Mouse (Mus musculus) heart, adult 11 months (tissue): ENCODE measurements at regions not wholly inside any gene's neighbourhood (a gene's known extent, or its start where the extent isn't known, plus 50 kb on each side); places are given as distances from the start of the nearest gene placed in this dataset.

Experiments used
- DNase-seq: peaks from one replicate; pipeline ENCODE4 v3.0.0; 2022

- peak; percentile 78 for DNase-seq
Observed at GRCm38 (mm10) chr17:15247546-15248416, 128.9 kb downstream of the Dll1 start.

GRCm38 (mm10) chr17:15242976-15243635 lies 133.6 kb downstream of the Dll1 start:
- peak; percentile 66 for DNase-seq

GRCm38 (mm10) chr17:15242356-15242755 lies 134.3 kb downstream of the Dll1 start:
- DNase-seq = peak; percentile 25

- DNase-seq = peak; percentile 63
Observed at GRCm38 (mm10) chr17:15241491-15241890, 135.2 kb downstream of the Dll1 start.

GRCm38 (mm10) chr17:15240641-15241040 lies 136.0 kb downstream of the Dll1 start:
- DNase-seq = peak; percentile 74

GRCm38 (mm10) chr17:15240011-15240410 lies 136.7 kb downstream of the Dll1 start:
- DNase-seq = peak; percentile 64

GRCm38 (mm10) chr17:15235041-15235440 lies 141.6 kb downstream of the Dll1 start:
- DNase-seq = no peak

GRCm38 (mm10) chr17:15231175-15231574 lies 145.5 kb downstream of the Dll1 start:
- no peak for DNase-seq

- DNase-seq = no peak
Observed at GRCm38 (mm10) chr17:15229159-15229558, 147.5 kb downstream of the Dll1 start.

GRCm38 (mm10) chr17:15228077-15228476 lies 148.6 kb downstream of the Dll1 start:
- no peak for DNase-seq

GRCm38 (mm10) chr17:15223826-15224225 lies 152.8 kb downstream of the Dll1 start:
- no peak for DNase-seq

GRCm38 (mm10) chr17:15222923-15223322 lies 153.7 kb downstream of the Dll1 start:
- DNase-seq = no peak

GRCm38 (mm10) chr17:15214157-15214685 lies 162.5 kb downstream of the Dll1 start:
- no peak for DNase-seq

GRCm38 (mm10) chr17:15208808-15209173 lies 167.5 kb upstream of the Gm3448 start:
- DNase-seq = no peak

GRCm38 (mm10) chr17:15208030-15208807 lies 166.9 kb upstream of the Gm3448 start:
- no peak for DNase-seq

- DNase-seq = no peak
Observed at GRCm38 (mm10) chr17:15207182-15208029, 166.1 kb upstream of the Gm3448 start.

- DNase-seq = no peak
Observed at GRCm38 (mm10) chr17:15205799-15206198, 164.5 kb upstream of the Gm3448 start.

GRCm38 (mm10) chr17:15204524-15204923 lies 163.2 kb upstream of the Gm3448 start:
- no peak for DNase-seq

- DNase-seq = no peak
Observed at GRCm38 (mm10) chr17:15199235-15199634, 157.9 kb upstream of the Gm3448 start.

- no peak for DNase-seq
Observed at GRCm38 (mm10) chr17:15197361-15197760, 156.0 kb upstream of the Gm3448 start.

- no peak for DNase-seq
Observed at GRCm38 (mm10) chr17:15195819-15196218, 154.5 kb upstream of the Gm3448 start.

- DNase-seq = no peak
Observed at GRCm38 (mm10) chr17:15194894-15195461, 153.6 kb upstream of the Gm3448 start.
